Mouse (Mus musculus) megakaryocyte, embryonic 14.5 days (primary cell): ENCODE data around the gene Sp2. TPM values are rescaled to one million over a fixed set of nuclear protein-coding genes. Genes with fewer than 3 reads are reported as not detected.
A peak's percentile ranks its signal among the peaks of the same experiment; 100 is the strongest.

Source experiments
- H3K27me3 ChIP-seq: replicated peaks from 2 replicates; pipeline ENCODE3; 2012; ENCODE audit warnings: inconsistent platforms
- H3K36me3 ChIP-seq: replicated peaks from 2 replicates; pipeline ENCODE3; 2012; ENCODE audit warnings: low read length, inconsistent platforms, mixed read lengths
- H3K4me1 ChIP-seq: 2 replicates; pipeline ENCODE4 v1.6.1; 2012; ENCODE audit warnings: inconsistent platforms
- H3K4me3 ChIP-seq: replicated peaks from 2 replicates; pipeline ENCODE3; 2012; ENCODE audit warnings: moderate library complexity, mild to moderate bottlenecking, inconsistent platforms
- H3K9me3 ChIP-seq: 2 replicates; pipeline ENCODE4 v1.6.1; 2012; ENCODE audit warnings: inconsistent platforms
- FLI1 ChIP-seq: IDR thresholded peaks from 2 replicates; pipeline ENCODE4 v1.6.1; 2012; ENCODE audit warnings: low read length, inconsistent platforms, mixed read lengths
- GATA1 ChIP-seq: IDR thresholded peaks from 3 replicates; pipeline ENCODE4 v1.6.1; 2012; ENCODE audit warnings: mixed read lengths, low read length, inconsistent platforms, borderline replicate concordance
- polyA plus RNA-seq: library from polyadenylated mRNA; stranded (reverse); fragments of >175 nt; gene quantifications from 2 replicates; pipeline ENCODE4 v1.2.3, GENCODE M21; 2012; ENCODE audit warnings: low replicate concordance; ENCODE audit not compliant: insufficient read depth

Sp2 gene
- polyA plus RNA-seq, 1 experiment: 34.2 TPM

DNA sequence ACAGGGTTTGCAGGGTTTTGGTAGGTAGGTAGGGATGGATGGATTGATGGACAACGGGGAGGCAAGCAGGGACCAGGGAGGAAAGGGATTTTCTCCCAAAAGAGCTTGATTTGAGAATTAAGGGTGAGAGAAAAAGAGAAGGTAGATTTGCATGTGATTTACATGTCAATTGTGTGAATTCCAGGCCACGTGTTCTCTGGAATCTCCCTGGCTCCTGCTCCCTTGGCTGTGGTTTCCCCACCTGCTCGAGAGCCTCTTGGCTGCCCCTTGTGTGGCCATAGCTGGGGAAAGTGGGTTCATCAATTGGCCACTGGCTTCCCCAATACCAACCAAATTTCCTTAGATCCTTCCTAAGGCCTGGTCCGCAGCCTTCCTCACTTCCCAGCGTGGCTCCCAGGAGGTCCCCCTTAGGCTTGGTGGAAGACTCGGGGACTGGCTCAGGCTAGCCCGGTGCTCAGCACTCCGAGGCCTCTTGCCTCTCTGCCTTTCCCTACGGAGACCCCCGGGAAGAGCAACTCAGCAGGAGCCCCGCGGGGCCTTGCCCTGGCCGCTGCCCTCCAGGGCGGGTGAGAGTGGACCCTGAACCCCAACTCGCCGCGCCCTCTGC is 14.1 kb upstream of the Sp2 start:
- H3K36me3 ChIP-seq: no peaks in the 10 kb centered on the region
- TF ChIP-seq GATA1 (no peak), FLI1 (no peak)
- H3K27me3 ChIP-seq: peaks cover 57% of the 10 kb centered on the region
- no peaks in the 10 kb centered on the region for H3K9me3 ChIP-seq
- peaks cover 83% of the 10 kb centered on the region for H3K4me1 ChIP-seq
- H3K4me3 ChIP-seq: no peak overlapping the region

DNA sequence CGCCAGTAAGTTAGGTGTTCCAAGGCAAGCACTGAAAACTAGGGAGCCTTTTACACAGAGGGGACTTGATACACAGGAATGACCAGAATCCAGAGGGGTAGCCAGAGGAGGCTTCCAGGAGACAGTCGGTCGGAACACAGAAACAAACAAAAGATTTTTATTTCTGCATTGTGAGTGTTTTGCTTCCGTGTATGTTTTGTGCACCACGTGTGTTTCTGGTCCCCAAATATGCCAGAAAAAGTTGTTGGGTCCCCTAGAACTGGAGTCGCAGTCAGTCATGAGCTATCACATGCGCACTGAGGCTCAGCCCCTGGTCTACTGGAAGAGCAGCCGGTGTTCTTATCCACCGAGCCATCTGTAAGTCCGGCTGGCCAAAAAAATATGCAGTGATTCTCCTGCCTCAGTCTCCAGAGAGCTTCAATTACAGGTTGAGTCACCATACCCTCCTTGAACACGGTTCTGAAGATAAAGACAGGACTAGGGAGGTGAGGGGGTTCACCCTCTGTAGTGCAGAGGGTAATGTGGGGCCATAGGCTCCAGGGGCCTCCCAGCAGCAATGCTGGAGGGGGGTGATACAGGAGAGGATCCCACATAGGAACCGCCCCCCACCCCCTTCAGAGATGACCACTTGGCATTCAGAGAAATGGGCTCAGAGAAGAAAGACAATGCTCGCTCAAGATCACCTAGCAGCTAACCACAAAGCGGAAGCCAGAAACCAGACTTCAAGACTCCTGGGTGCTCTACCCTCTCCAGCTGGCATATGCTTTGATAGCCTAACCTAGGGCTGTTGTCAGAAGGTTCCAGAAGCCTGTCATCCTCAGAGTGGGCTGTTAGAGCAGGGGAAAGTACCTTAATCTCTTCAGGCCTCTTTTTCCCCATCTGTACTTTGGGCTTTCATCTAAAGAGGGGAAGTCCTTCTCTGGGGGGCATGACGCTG is 13.3 kb upstream of the Sp2 start:
- H3K9me3 ChIP-seq: no peaks in the 10 kb centered on the region
- H3K27me3 ChIP-seq: peaks cover 50% of the 10 kb centered on the region
- no peak for TF ChIP-seq GATA1
- no peak for TF ChIP-seq FLI1
- no peak overlapping the region for H3K4me3 ChIP-seq
- no peaks in the 10 kb centered on the region for H3K36me3 ChIP-seq
- H3K4me1 ChIP-seq: peaks cover 87% of the 10 kb centered on the region

DNA sequence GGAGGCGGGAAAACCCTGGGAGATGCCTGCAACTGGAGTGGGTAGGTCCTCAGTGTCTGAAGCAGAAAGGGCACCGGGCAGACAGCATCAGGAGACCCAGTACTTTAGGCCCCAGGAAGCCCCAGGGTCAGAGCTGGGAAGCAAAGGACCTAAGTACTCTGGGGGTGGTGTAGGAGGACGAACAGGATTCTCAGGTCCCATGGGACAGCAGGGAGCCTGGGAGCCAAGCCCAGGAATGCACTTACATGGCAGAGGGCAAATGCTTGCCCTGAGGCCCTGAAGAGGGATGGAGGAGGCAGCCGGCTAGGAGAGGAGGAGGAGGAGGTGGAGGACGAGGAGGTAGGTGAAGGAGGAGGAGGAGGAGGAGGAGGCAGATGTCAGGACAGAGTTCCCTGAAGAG is 12.3 kb upstream of the Sp2 start:
- H3K4me3 ChIP-seq: no peak overlapping the region
- H3K9me3 ChIP-seq: no peaks in the 10 kb centered on the region
- H3K27me3 ChIP-seq: peaks cover 47% of the 10 kb centered on the region
- H3K36me3 ChIP-seq: no peaks in the 10 kb centered on the region
- peaks cover 91% of the 10 kb centered on the region for H3K4me1 ChIP-seq
- TF ChIP-seq GATA1 (no peak), FLI1 (no peak)

DNA sequence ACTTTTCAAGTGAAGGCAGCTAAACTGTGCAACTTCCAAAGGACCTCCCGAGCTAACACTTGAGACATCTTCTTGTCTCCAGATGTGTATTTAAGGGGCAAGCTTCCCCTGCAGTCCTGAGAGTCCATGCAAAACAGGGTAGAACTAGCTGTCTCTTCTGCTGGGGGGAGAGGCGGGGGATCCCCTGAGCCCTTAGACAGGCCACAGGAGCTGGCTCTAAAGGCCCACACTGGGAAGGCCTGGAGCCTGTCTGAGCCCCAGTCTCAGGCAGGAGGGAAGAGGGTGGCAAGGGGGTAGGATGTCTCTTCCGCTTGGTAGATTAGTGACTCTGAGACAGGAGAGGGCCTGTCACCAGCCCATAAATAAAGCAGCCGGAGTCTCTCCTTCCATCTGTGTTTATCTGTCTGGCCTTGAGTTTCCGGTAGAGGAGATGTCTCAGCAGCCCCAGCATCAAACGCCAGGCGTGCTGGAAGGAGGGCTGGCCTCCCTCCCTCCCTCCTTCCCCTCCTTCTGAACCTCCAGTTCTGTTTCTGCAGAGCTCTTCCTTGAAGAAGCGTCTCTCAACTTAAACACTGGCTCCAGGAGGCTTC is 10.1 kb upstream of the Sp2 start:
- H3K36me3 ChIP-seq: no peaks in the 10 kb centered on the region
- H3K9me3 ChIP-seq: peaks cover 8% of the 10 kb centered on the region
- H3K4me3 ChIP-seq: peak overlapping the region; percentile 10
- H3K4me1 ChIP-seq: peaks cover 96% of the 10 kb centered on the region
- TF ChIP-seq GATA1: no peak; the same call in 2 of the 3 replicates
- no peak for TF ChIP-seq FLI1
- peaks cover 44% of the 10 kb centered on the region for H3K27me3 ChIP-seq

DNA sequence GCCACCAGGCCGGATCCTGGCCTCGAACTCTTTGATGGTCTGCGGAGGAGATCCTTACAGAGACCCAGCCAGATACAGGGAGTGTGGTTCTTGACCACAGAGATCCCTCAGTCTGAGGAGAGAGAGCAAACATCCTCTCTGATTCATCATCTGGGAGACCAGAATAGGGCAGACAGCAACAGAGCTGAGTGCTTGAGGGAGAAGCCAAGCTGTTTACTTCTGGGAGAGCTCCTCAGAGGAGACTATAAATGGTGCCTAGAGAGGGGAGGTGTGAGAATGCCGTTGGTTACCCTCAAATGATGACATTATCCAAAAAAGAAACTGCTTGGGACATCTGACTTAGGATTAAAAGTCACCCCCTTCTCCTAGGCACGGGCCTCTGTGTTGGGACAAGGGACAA is 8.7 kb upstream of the Sp2 start:
- Histone ChIP-seq H3K9me3 (peaks cover 8% of the 10 kb centered on the region), H3K4me3 (no peak overlapping the region), H3K4me1 (peaks cover 95% of the 10 kb centered on the region), H3K36me3 (no peaks in the 10 kb centered on the region), H3K27me3 (peaks cover 44% of the 10 kb centered on the region)
- TF ChIP-seq FLI1 (no peak), GATA1 (no peak)

DNA sequence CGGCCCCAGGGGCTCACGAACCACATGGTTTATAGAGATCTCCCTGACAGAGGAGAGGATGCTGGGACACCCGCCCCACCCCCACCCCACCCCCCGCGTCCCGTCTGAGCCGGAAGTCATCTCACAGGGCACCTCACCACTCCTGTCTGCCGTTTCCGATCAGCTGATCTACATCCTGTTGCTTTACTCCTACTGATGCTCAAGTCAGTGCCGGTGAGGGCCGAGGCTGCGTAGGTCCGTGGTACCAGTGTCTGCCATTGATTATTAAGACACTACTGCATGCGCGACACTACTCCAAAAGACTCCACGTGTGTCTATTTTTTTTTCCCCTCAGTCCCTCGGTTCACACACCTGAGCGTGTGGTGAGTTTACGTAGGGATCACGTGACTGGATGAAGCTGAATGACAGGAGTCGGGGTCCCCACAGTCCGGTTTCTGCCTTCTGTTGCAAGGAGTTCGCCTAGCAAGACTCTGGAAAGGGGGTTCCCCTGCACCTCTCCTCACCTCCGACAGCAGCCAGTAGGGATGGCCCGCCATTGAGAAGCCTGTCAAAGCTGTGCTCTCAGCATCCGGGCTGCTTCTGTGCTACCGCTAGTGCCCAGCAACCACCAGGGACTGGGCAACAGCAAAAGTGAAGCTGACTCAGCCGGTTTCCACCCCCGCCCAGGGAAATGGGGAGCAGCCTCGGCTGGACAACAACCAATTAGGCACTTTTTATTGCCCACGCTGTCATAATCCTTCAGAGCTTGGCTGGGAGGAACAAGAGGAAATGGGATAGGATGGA is 5.3 kb upstream of the Sp2 start:
- peak overlapping the region; percentile 88 for H3K4me3 ChIP-seq
- TF ChIP-seq FLI1 (no peak), GATA1 (no peak)
- H3K9me3 ChIP-seq: peaks cover 8% of the 10 kb centered on the region
- peaks cover 51% of the 10 kb centered on the region for H3K27me3 ChIP-seq
- peaks cover 61% of the 10 kb centered on the region for H3K4me1 ChIP-seq
- no peaks in the 10 kb centered on the region for H3K36me3 ChIP-seq

DNA sequence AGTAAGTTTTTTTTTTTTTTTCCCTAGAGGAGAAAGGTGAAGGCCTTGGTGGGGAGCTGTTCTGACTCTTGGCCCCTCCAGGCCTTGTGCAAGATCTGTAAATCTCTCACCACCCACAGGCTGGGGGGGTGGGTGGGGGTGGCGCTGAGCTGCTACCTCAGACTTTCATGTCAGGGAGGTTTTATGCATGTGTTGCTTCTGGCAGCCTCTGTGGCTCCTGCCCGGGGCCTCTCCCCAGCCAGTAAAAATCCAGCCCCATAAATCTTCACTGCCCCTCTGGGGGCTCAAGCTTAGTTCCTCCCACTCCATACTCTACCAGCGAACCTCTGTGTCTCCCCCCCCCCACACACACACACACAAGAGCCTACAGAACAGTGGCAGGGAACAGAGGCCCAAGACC is 3.7 kb upstream of the Sp2 start:
- Histone ChIP-seq H3K27me3 (peaks cover 55% of the 10 kb centered on the region), H3K36me3 (no peaks in the 10 kb centered on the region), H3K4me1 (peaks cover 59% of the 10 kb centered on the region), H3K9me3 (peaks cover 8% of the 10 kb centered on the region), H3K4me3 (no peak overlapping the region)
- no peak for TF ChIP-seq GATA1
- no peak for TF ChIP-seq FLI1

DNA sequence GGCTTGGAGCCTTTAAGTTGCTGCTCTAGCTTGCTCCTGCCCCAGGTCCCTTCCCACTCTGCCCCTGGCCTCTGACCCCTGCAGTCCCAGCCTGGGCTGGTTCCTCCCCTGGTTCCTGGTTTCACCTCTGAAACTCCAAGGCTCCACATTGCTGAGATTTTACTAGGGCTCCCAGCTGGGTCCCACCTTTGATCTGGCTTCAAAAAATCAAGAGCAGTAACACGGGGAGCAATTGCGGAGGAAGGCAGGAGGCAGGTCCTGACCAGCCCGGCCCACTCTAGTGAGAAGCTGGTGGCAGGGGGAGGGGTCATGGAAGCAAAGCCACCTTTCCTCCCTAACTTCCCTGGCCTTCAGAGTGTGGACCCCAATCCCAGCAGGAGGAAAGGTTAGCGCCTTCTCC is 2.1 kb upstream of the Sp2 start:
- Histone ChIP-seq H3K4me1 (peaks cover 55% of the 10 kb centered on the region), H3K27me3 (peaks cover 57% of the 10 kb centered on the region)

DNA sequence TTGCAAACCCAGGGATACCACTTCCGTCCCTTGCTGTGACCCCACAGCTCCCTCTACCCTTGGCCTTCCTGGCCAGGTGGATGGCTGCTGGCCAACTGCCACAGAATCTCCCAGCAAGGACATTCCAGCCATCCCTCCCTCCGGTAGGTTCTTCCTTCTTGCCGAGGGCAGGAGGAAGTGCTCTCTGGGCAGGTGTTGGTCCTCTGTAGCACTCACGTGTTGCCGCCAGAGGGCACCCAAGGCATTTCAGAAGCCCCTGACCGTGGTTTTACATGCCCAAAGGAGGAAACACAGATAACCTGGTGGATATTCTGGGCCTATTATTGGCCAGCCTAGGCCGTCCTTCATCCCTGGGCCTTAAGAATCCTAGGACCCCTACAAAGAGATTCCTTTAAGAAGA is 404 bp downstream of the Sp2 start:
- peaks cover 43% of the 10 kb centered on the region for H3K27me3 ChIP-seq
- H3K4me3 ChIP-seq: peak overlapping the region; percentile 86
- H3K36me3 ChIP-seq: no peaks in the 10 kb centered on the region
- TF ChIP-seq GATA1 (no peak), FLI1 (no peak)
- H3K4me1 ChIP-seq: peaks cover 48% of the 10 kb centered on the region
- no peaks in the 10 kb centered on the region for H3K9me3 ChIP-seq

More for the DNA sequence above, 2.1 kb upstream of the Sp2 start:
- H3K36me3 ChIP-seq: no peaks in the 10 kb centered on the region
- H3K9me3 ChIP-seq: peaks cover 8% of the 10 kb centered on the region
- TF ChIP-seq GATA1 (no peak), FLI1 (no peak)
- no peak overlapping the region for H3K4me3 ChIP-seq
